Mouse (Mus musculus) myocyte (in vitro differentiated cells): ENCODE measurements at regions not wholly inside any gene's neighbourhood (a gene's known extent, or its start where the extent isn't known, plus 50 kb on each side); places are given as distances from the start of the nearest gene placed in this dataset.

Experiments
- CEBPB ChIP-seq: IDR thresholded peaks from 2 replicates; pipeline ENCODE4 v1.6.1; 2011; ENCODE audit warnings: mild to moderate bottlenecking, moderate library complexity; ENCODE audit not compliant: poor library complexity, insufficient read depth, severe bottlenecking
- E2F4 ChIP-seq: IDR thresholded peaks from one replicate; pipeline ENCODE4 v1.6.1; 2011; ENCODE audit warnings: mild to moderate bottlenecking, control low read depth, moderate library complexity; ENCODE audit not compliant: insufficient read depth
- MAX ChIP-seq: IDR thresholded peaks from one replicate; pipeline ENCODE4 v1.6.1; 2011; ENCODE audit warnings: low read depth, mild to moderate bottlenecking, control low read depth
- MYOD1 ChIP-seq, 3 experiments: IDR thresholded peaks; one replicate each; pipeline ENCODE4 v1.6.1; 2011; ENCODE audit warnings: control low read depth in 2 of 3, low read depth in 2 of 3, mild to moderate bottlenecking in 2 of 3, moderate library complexity in 1 of 3; ENCODE audit not compliant: insufficient read length in 2 of 3, control insufficient read depth in 1 of 3
- MYOG ChIP-seq, 3 experiments: IDR thresholded peaks; one replicate each; pipeline ENCODE4 v1.6.1; 2011; ENCODE audit warnings: control low read depth in 2 of 3, low read depth in 2 of 3, mild to moderate bottlenecking in 2 of 3; ENCODE audit not compliant: insufficient read length in 2 of 3, control insufficient read depth in 1 of 3, insufficient read depth in 1 of 3
- POLR2A ChIP-seq: IDR thresholded peaks from one replicate; pipeline ENCODE4 v1.6.1; 2011; ENCODE audit warnings: low read depth, mild to moderate bottlenecking, control low read depth, moderate library complexity; ENCODE audit not compliant: insufficient read length
- POLR2AphosphoS2 ChIP-seq: IDR thresholded peaks from one replicate; pipeline ENCODE4 v1.6.1; 2011; ENCODE audit warnings: low read depth, control low read depth; ENCODE audit not compliant: insufficient read length
- TCF12 ChIP-seq: IDR thresholded peaks from one replicate; pipeline ENCODE4 v1.6.1; 2011; ENCODE audit warnings: mild to moderate bottlenecking, control low read depth; ENCODE audit not compliant: poor library complexity, insufficient read depth, severe bottlenecking
- USF1 ChIP-seq: IDR thresholded peaks from one replicate; pipeline ENCODE4 v1.6.1; 2011; ENCODE audit warnings: low read depth, mild to moderate bottlenecking, control low read depth, moderate library complexity

DNA sequence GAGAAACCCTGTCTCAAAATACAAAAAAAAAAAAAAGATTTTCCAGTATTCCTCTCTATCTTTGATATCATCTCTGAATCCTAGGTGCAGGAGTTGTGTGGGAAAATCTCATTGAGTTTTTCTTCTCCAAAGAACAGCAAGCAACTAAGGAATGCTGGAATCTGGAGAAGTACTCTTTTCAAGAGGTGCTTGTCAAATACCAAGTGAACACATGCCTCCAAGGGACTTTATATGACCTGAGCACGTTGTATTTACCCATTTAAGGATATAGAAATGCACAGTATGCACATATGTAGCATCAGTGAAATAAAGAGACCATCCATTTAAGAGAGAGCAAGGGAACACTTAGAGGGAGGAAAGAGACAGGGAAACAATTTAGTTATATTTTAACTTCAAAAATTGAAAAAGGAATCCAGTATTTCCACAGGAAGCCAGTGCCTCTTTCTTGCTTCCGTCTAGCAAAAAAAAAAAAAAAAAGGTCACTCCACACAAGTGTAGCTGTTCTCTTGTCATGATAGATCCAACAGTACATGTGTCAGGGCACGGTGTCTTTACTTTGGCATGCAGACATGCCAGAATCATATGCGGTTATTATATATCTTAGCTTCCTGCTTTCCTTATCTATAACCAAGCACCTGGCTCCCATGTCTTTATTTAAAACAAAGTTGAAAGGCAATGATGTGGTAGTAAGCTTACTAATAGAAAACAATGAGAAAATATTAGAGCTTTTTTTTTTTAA is 212.1 kb upstream of the Etaa1 start:
- no peak for TF ChIP-seq POLR2A
- TF ChIP-seq MAX = no peak
- no peak for TF ChIP-seq USF1
- TF ChIP-seq MYOD1 (IDR thresholded peaks at IDR 0.05; ENCODE audit: control insufficient read depth in 1 of 3, insufficient read length in 2 of 3, low read depth in 2 of 3) = no peak
- no peak for TF ChIP-seq E2F4
- TF ChIP-seq POLR2AphosphoS2 = no peak
- TF ChIP-seq CEBPB = no peak
- no peak for TF ChIP-seq TCF12
- TF ChIP-seq MYOG (IDR thresholded peaks at IDR 0.05; ENCODE audit: control insufficient read depth in 1 of 3, insufficient read depth in 1 of 3, insufficient read length in 2 of 3, low read depth in 2 of 3) = no peak
